Mouse (Mus musculus): ENCODE measurements at regions not wholly inside any gene's neighbourhood (a gene's known extent, or its start where the extent isn't known, plus 50 kb on each side); places are given as distances from the start of the nearest gene placed in this dataset.

GRCm38 (mm10) chr8:77825786-77826185 lies 101.5 kb upstream of the Ednra start:
- TF ChIP-seq POLR2A (IDR thresholded peaks at IDR 0.05; ENCODE audit: extremely low read depth, insufficient read depth, low read length) (no peak), CTCF (IDR thresholded peaks at IDR 0.05; ENCODE audit: low read depth, low read length) (no peak)
